Mouse (Mus musculus): ENCODE data around the gene Ppm1h. TPM values are rescaled to one million over a fixed set of nuclear protein-coding genes. Genes with fewer than 3 reads are reported as not detected.

The Ppm1h gene
- total and polyA plus RNA-seq, 3 experiments: 1.2 to 1.3 (median 1.3) TPM

- Histone ChIP-seq H3K4me2 (ENCODE audit: insufficient read depth, low read depth, poor library complexity, severe bottlenecking) (no peak overlapping the region), H3K4me3 (replicated peaks in 1 of 3; ENCODE audit: low read depth in 2 of 3, low read length in 2 of 3, poor library complexity in 1 of 3) (no peak overlapping the region), H3K27ac (ENCODE audit: insufficient read depth, low read depth) (no peak overlapping the region), H3K79me2 (replicated peaks; ENCODE audit: control insufficient read depth, extremely low read depth, insufficient read depth, poor library complexity, severe bottlenecking) (no peaks in the 10 kb centered on the region), H3K4me1 (ENCODE audit: control insufficient read depth in 1 of 2, insufficient read depth in 2 of 2) (no peaks in the 10 kb centered on the region), H3K36me3 (replicated peaks in 1 of 2; ENCODE audit: control insufficient read depth in 1 of 2, insufficient read depth in 1 of 2, low read length in 1 of 2) (no peaks in the 10 kb centered on the region), H3K27me3 (replicated peaks) (peaks cover 3% of the 10 kb centered on the region), H3K9me3 (replicated peaks; ENCODE audit: low read length) (no peaks in the 10 kb centered on the region), H3K9ac (ENCODE audit: insufficient read depth, low read depth) (no peak overlapping the region)
- TF ChIP-seq NRF1 (IDR thresholded peaks at IDR 0.05; ENCODE audit: low read depth, low read length): no peak
- no peak for TF ChIP-seq CTCF (conservative IDR thresholded peaks at IDR 0.05 in 1 of 2, IDR thresholded peaks at IDR 0.05 in 1 of 2; ENCODE audit: low read depth in 2 of 2, low read length in 2 of 2)
- TF ChIP-seq IRF4 (IDR thresholded peaks at IDR 0.05; ENCODE audit: low read depth, low read length): no peak
- no peak for TF ChIP-seq GABPA (IDR thresholded peaks at IDR 0.05; ENCODE audit: insufficient replicate concordance, low read depth, low read length)
- TF ChIP-seq UBTF (IDR thresholded peaks at IDR 0.05; ENCODE audit: low read depth, low read length): no peak
- TF ChIP-seq CHD1 (IDR thresholded peaks at IDR 0.05; ENCODE audit: low read depth, low read length): no peak
- TF ChIP-seq PAX5 (IDR thresholded peaks at IDR 0.05; ENCODE audit: low read length): no peak
- TF ChIP-seq USF1 (IDR thresholded peaks at IDR 0.05; ENCODE audit: low read depth, low read length): no peak
- TF ChIP-seq BHLHE40 (IDR thresholded peaks at IDR 0.05; ENCODE audit: low read depth, low read length): no peak
- no peak for TF ChIP-seq MXI1 (IDR thresholded peaks at IDR 0.05; ENCODE audit: low read depth, low read length)
- no peak for TF ChIP-seq NELFE (IDR thresholded peaks at IDR 0.05; ENCODE audit: low read depth, low read length)
- TF ChIP-seq KAT2A (IDR thresholded peaks at IDR 0.05; ENCODE audit: insufficient replicate concordance, low read length): no peak
- no peak for TF ChIP-seq MAZ (IDR thresholded peaks at IDR 0.05; ENCODE audit: low read depth, low read length)
- no peak for TF ChIP-seq EP300 (IDR thresholded peaks at IDR 0.05; ENCODE audit: low read length)
- TF ChIP-seq ZMIZ1 (IDR thresholded peaks at IDR 0.05; ENCODE audit: low read depth, low read length): no peak
- no peak for TF ChIP-seq ZC3H11A (IDR thresholded peaks at IDR 0.05; ENCODE audit: low read depth, low read length)
- no peak for TF ChIP-seq MEF2A (IDR thresholded peaks at IDR 0.05; ENCODE audit: borderline replicate concordance, low read depth, low read length)
- TF ChIP-seq MYC (IDR thresholded peaks at IDR 0.05; ENCODE audit: low read depth, low read length): no peak
- DNase-seq (ENCODE audit: extremely low read depth): no peak
- in situ Hi-C loops (cut with MboI; ENCODE audit: low pct_ligation_motif_present, low pct_unique_long_range_greater_than_20kb, low sequenced_read_pairs) (no loop called here), dilution Hi-C loops (cut with MboI; ENCODE audit: extremely low pct_ligation_motif_present, extremely low pct_unique_long_range_greater_than_20kb, low sequenced_read_pairs) (no loop called here)
Observed at GRCm38 (mm10) chr10:122724692-122725091, 46.1 kb downstream of the Ppm1h start.

- no peak for DNase-seq (ENCODE audit: extremely low read depth)
- dilution Hi-C loops (cut with MboI; ENCODE audit: extremely low pct_ligation_motif_present, extremely low pct_unique_long_range_greater_than_20kb, low sequenced_read_pairs): no loop called here
- Histone ChIP-seq H3K27ac (ENCODE audit: insufficient read depth, low read depth) (no peak overlapping the region), H3K79me2 (replicated peaks; ENCODE audit: control insufficient read depth, extremely low read depth, insufficient read depth, poor library complexity, severe bottlenecking) (no peaks in the 10 kb centered on the region), H3K4me3 (replicated peaks in 1 of 3; ENCODE audit: low read depth in 2 of 3, low read length in 2 of 3, poor library complexity in 1 of 3) (no peak overlapping the region), H3K9ac (ENCODE audit: insufficient read depth, low read depth) (no peak overlapping the region), H3K9me3 (replicated peaks; ENCODE audit: low read length) (no peaks in the 10 kb centered on the region), H3K4me2 (ENCODE audit: insufficient read depth, low read depth, poor library complexity, severe bottlenecking) (no peak overlapping the region), H3K27me3 (replicated peaks) (peaks cover 3% of the 10 kb centered on the region), H3K36me3 (replicated peaks in 1 of 2; ENCODE audit: control insufficient read depth in 1 of 2, insufficient read depth in 1 of 2, low read length in 1 of 2) (no peaks in the 10 kb centered on the region), H3K4me1 (ENCODE audit: control insufficient read depth in 1 of 2, insufficient read depth in 2 of 2) (no peaks in the 10 kb centered on the region)
- TF ChIP-seq ETS1 (conservative IDR thresholded peaks at IDR 0.05; ENCODE audit: low read depth, low read length) (no peak), ZMIZ1 (IDR thresholded peaks at IDR 0.05; ENCODE audit: low read depth, low read length) (no peak), MXI1 (IDR thresholded peaks at IDR 0.05; ENCODE audit: low read depth, low read length) (no peak), USF1 (IDR thresholded peaks at IDR 0.05; ENCODE audit: low read depth, low read length) (no peak), UBTF (IDR thresholded peaks at IDR 0.05; ENCODE audit: low read depth, low read length) (no peak), ZNF384 (IDR thresholded peaks at IDR 0.05; ENCODE audit: low read depth, low read length) (no peak), NELFE (IDR thresholded peaks at IDR 0.05; ENCODE audit: low read depth, low read length) (no peak), RAD21 (IDR thresholded peaks at IDR 0.05; ENCODE audit: low read depth, low read length) (no peak), GABPA (IDR thresholded peaks at IDR 0.05; ENCODE audit: insufficient replicate concordance, low read depth, low read length) (no peak), IRF4 (IDR thresholded peaks at IDR 0.05; ENCODE audit: low read depth, low read length) (no peak), MYC (IDR thresholded peaks at IDR 0.05; ENCODE audit: low read depth, low read length) (no peak)
- in situ Hi-C loops (cut with MboI; ENCODE audit: low pct_ligation_motif_present, low pct_unique_long_range_greater_than_20kb, low sequenced_read_pairs): no loop called here
Observed at GRCm38 (mm10) chr10:122727228-122727627, 48.7 kb downstream of the Ppm1h start.
